Mouse (Mus musculus) thymus, adult 2 months (tissue): ENCODE data around the gene Fgf11.

Source experiments
- CTCF ChIP-seq: fragments of 200-500 bp; IDR thresholded peaks from 2 replicates; pipeline ENCODE4 v1.5.1; 2012; ENCODE audit warnings: mild to moderate bottlenecking, control low read depth, low read length, moderate library complexity, borderline replicate concordance; ENCODE audit not compliant: control insufficient read depth, poor library complexity, insufficient read depth; ENCODE audit errors: extremely low read depth
- POLR2A ChIP-seq: fragments of 200-500 bp; IDR thresholded peaks from 2 replicates; pipeline ENCODE4 v1.6.1; 2012; ENCODE audit warnings: mild to moderate bottlenecking, low read length, control low read depth, moderate library complexity; ENCODE audit not compliant: control insufficient read depth, poor library complexity, insufficient read depth; ENCODE audit errors: extremely low read depth

DNA sequence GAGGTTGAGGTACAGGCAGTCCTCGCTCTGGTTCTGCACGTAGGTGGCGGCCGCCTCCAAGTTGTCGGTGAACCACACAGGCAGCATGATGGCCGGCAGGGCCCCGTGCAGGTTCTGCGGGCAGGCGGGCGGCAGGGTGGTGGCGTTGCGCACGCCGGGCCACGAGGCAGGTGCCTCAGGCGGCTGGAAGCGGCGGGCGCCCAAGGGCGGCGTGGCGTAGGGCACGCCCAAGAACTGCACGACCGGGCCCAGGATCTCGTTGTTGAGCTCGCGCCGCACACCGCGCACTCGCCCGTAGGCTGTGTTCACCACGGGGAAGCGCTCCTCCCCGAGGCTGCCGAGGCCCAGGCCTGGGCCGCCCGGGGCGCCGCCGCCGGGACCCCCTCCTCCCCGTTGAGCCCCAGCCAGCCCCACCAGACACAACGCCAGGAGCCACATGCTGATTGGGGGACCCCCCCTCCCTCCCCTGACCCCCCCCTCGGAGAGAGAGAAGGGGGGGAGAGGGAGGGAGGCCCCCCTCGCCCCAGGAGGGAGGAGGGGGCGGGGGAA lies 32.4 kb upstream of the Fgf11 start:
- no peak for TF ChIP-seq CTCF
- TF ChIP-seq POLR2A: 0 out of 2 replicates have a peak, but pooled peaks have one; percentile 23
